Mouse (Mus musculus) hindbrain, postnatal 0 days (tissue): Measurements from ENCODE around the gene Prmt8. TPM values are rescaled to one million over a fixed set of nuclear protein-coding genes. Genes with fewer than 3 reads are reported as not detected.

Experiments used
- ATAC-seq: fragments of 200-750 bp; cut with Nextera tagmentation; 2 replicates; pipeline ENCODE4 v1.8.0; 2017; ENCODE audit warnings: mild to moderate bottlenecking, moderate TSS enrichment, moderate library complexity
- DNase-seq: peaks from one replicate; pipeline ENCODE4 v3.0.0-alpha.2; 2015; ENCODE audit warnings: low spot score
- H3K27ac ChIP-seq: fragments of 300-500 bp; sonication (generic); 2 replicates; pipeline ENCODE4 v1.5.1; 2014; ENCODE audit warnings: mild to moderate bottlenecking
- H3K27me3 ChIP-seq: fragments of 300-500 bp; sonication (generic); 2 replicates; pipeline ENCODE4 v1.6.1; 2014; ENCODE audit warnings: low read length, mixed read lengths; ENCODE audit not compliant: insufficient read depth
- H3K36me3 ChIP-seq: fragments of 300-500 bp; sonication (generic); 2 replicates; pipeline ENCODE4 v1.6.1; 2014; ENCODE audit warnings: low read length, mixed read lengths; ENCODE audit not compliant: insufficient read depth
- H3K4me1 ChIP-seq: fragments of 300-500 bp; sonication (generic); 2 replicates; pipeline ENCODE4 v1.6.1; 2014; ENCODE audit warnings: antibody characterized with exemption, low read length, mixed read lengths; ENCODE audit not compliant: insufficient read depth
- H3K4me2 ChIP-seq: fragments of 300-500 bp; sonication (generic); 2 replicates; pipeline ENCODE4 v1.6.1; 2014; ENCODE audit warnings: low read depth, mild to moderate bottlenecking, low read length, moderate library complexity, mixed read lengths
- H3K4me3 ChIP-seq: fragments of 300-500 bp; sonication (generic); 2 replicates; pipeline ENCODE4 v1.5.1; 2014; ENCODE audit warnings: low read length
- H3K9ac ChIP-seq: fragments of 300-500 bp; sonication (generic); replicated peaks from 2 replicates; pipeline ENCODE4 v1.6.1; 2014; ENCODE audit warnings: mild to moderate bottlenecking, low read length, moderate library complexity, mixed read lengths
- H3K9me3 ChIP-seq: fragments of 300-500 bp; sonication (generic); 2 replicates; pipeline ENCODE4 v1.6.1; 2016; ENCODE audit warnings: low read length, mixed read lengths
- CTCF ChIP-seq: IDR thresholded peaks from 2 replicates; pipeline ENCODE4 v1.5.1; 2016; ENCODE audit warnings: antibody characterized with exemption, control low read depth, low read depth
- WGBS: fragments of 180-500 bp; shearing (Covaris S2); extraction: QIAGEN DNeasy Blood & Tissue Kit; methylation state at CpG from one replicate; pipeline ENCODE4 v1.1.7; 2014; 5-methylcytosine and 5-hydroxymethylcytosine counted together
- polyA plus RNA-seq: library from polyadenylated mRNA; unstranded; fragments of >200 nt; fragmentation: Nextera tagmentation; extraction: Ambion mirVana; gene quantifications from 2 replicates; pipeline ENCODE4 v1.2.1, GENCODE M21; 2015
- total RNA-seq: library from RNA; depleted of rRNA; stranded (reverse); fragments of >200 nt; gene quantifications from 2 replicates; pipeline ENCODE4 v1.2.3, GENCODE M21; 2014

Gene Prmt8
- total and polyA plus RNA-seq, 2 experiments from 2014 or later = 28.7 to 35.5 TPM

- no peak overlapping the region for H3K27ac ChIP-seq
- H3K4me2 ChIP-seq = no peak overlapping the region
- no peak for DNase-seq
- no peak overlapping the region for H3K4me3 ChIP-seq
- H3K27me3 ChIP-seq = no peaks in the 10 kb centered on the region
- no peaks in the 10 kb centered on the region for H3K36me3 ChIP-seq
- 81% methylated on average over 5 of the region's 5 CpGs for WGBS
- H3K9ac ChIP-seq = no peak overlapping the region
- TF ChIP-seq CTCF = no peak
- ATAC-seq = no peak
- H3K9me3 ChIP-seq = no peaks in the 10 kb centered on the region
- peaks cover 7% of the 10 kb centered on the region; the same call in 1 of the 2 replicates for H3K4me1 ChIP-seq
These were observed 11.6 kb downstream of the Prmt8 start for GRCm38 (mm10) chr6:127757667-127758167.

- Histone ChIP-seq H3K4me2 (no peak overlapping the region), H3K27ac (no peak overlapping the region), H3K4me1 (peaks cover 15% of the 10 kb centered on the region), H3K9ac (no peak overlapping the region), H3K4me3 (no peak overlapping the region), H3K27me3 (no peaks in the 10 kb centered on the region), H3K36me3 (no peaks in the 10 kb centered on the region), H3K9me3 (no peaks in the 10 kb centered on the region)
- ATAC-seq (no peak; the same call in 1 of the 2 replicates), DNase-seq (no peak)
- 33% methylated on average over 12 of the region's 12 CpGs for WGBS
- TF ChIP-seq CTCF = no peak
These were observed 12.4 kb downstream of the Prmt8 start for GRCm38 (mm10) chr6:127756856-127757255.

- 38% methylated on average over 6 of the region's 6 CpGs for WGBS
- H3K4me1 ChIP-seq = peaks cover 15% of the 10 kb centered on the region
- no peak for TF ChIP-seq CTCF
- no peak for DNase-seq
- H3K9ac ChIP-seq = no peak overlapping the region
- no peak overlapping the region for H3K4me3 ChIP-seq
- no peaks in the 10 kb centered on the region for H3K9me3 ChIP-seq
- H3K4me2 ChIP-seq = no peak overlapping the region
- H3K27ac ChIP-seq = no peak overlapping the region
- H3K36me3 ChIP-seq = no peaks in the 10 kb centered on the region
- H3K27me3 ChIP-seq = no peaks in the 10 kb centered on the region
- ATAC-seq = no peak
These were observed 16.0 kb downstream of the Prmt8 start for GRCm38 (mm10) chr6:127753228-127753627.

- DNase-seq = no peak
- TF ChIP-seq CTCF = no peak
- Histone ChIP-seq H3K4me2 (no peak overlapping the region), H3K36me3 (no peaks in the 10 kb centered on the region), H3K4me3 (no peak overlapping the region), H3K27me3 (no peaks in the 10 kb centered on the region), H3K9ac (no peak overlapping the region), H3K27ac (no peak overlapping the region), H3K4me1 (peaks cover 15% of the 10 kb centered on the region), H3K9me3 (no peaks in the 10 kb centered on the region)
- WGBS = 33% methylated on average over 3 of the region's 3 CpGs
- peak; percentile 55; the same call in 1 of the 2 replicates for ATAC-seq
These were observed 16.6 kb downstream of the Prmt8 start for GRCm38 (mm10) chr6:127752681-127753080.

GRCm38 (mm10) chr6:127751499-127751898 is 17.8 kb downstream of the Prmt8 start:
- Histone ChIP-seq H3K4me2 (no peak overlapping the region), H3K27ac (no peak overlapping the region), H3K9ac (no peak overlapping the region), H3K9me3 (no peaks in the 10 kb centered on the region), H3K4me3 (no peak overlapping the region), H3K36me3 (no peaks in the 10 kb centered on the region), H3K4me1 (peaks cover 15% of the 10 kb centered on the region), H3K27me3 (no peaks in the 10 kb centered on the region)
- TF ChIP-seq CTCF = no peak
- 34% methylated on average over 9 of the region's 9 CpGs for WGBS
- no peak for ATAC-seq
- DNase-seq = no peak

GRCm38 (mm10) chr6:127748793-127749192 is 20.5 kb downstream of the Prmt8 start:
- 85% methylated on average over 8 of the region's 8 CpGs for WGBS
- H3K9ac ChIP-seq = no peak overlapping the region
- no peaks in the 10 kb centered on the region for H3K36me3 ChIP-seq
- no peak for DNase-seq
- no peak overlapping the region for H3K27ac ChIP-seq
- H3K9me3 ChIP-seq = no peaks in the 10 kb centered on the region
- H3K4me1 ChIP-seq = peaks cover 15% of the 10 kb centered on the region
- no peak overlapping the region for H3K4me2 ChIP-seq
- no peak overlapping the region for H3K4me3 ChIP-seq
- TF ChIP-seq CTCF = no peak
- ATAC-seq = no peak
- no peaks in the 10 kb centered on the region for H3K27me3 ChIP-seq

GRCm38 (mm10) chr6:127742290-127742689 is 27.0 kb downstream of the Prmt8 start:
- no peak overlapping the region for H3K27ac ChIP-seq
- peaks cover 18% of the 10 kb centered on the region; the same call in 1 of the 2 replicates for H3K4me1 ChIP-seq
- H3K4me3 ChIP-seq = no peak overlapping the region
- H3K36me3 ChIP-seq = no peaks in the 10 kb centered on the region
- no peaks in the 10 kb centered on the region for H3K9me3 ChIP-seq
- ATAC-seq = no peak
- H3K4me2 ChIP-seq = no peak overlapping the region
- H3K9ac ChIP-seq = no peak overlapping the region
- no peak for TF ChIP-seq CTCF
- no peak for DNase-seq
- WGBS = 77% methylated on average over 12 of the region's 12 CpGs
- H3K27me3 ChIP-seq = no peaks in the 10 kb centered on the region
